ENCODE assay signal across 16 mouse cellular contexts in genomic region chr7:96545979-96546378, GRCm38 (mm10).
"Had no signal": no experiment of that assay in that cellular context is flagged by ENCODE, and none has a peak within 500 bp of the region (broad histone marks: within the 10 kb centered on the region; RNA-seq: fewer than 3 reads in every experiment).

No protein-coding gene starts in this region.

- H3K4me3 ChIP-seq: layer of hippocampus, adult 2 months; limb, embryonic 12.5 days; megakaryocyte, embryonic 14.5 days; midbrain, embryonic 15.5 days; neural tube, embryonic 13.5 days had no signal

- H3K27me3 ChIP-seq: midbrain, embryonic 15.5 days; neural tube, embryonic 13.5 days had no signal

- H3K4me2 ChIP-seq: limb, embryonic 12.5 days; midbrain, embryonic 11.5 days; midbrain, embryonic 15.5 days; neural tube, embryonic 13.5 days had no signal

- H3K36me3 ChIP-seq: neural tube, embryonic 13.5 days had no signal

- H3K27ac ChIP-seq: layer of hippocampus, adult 2 months; limb, embryonic 12.5 days; liver, embryonic 14.5 days; macrophage; midbrain, embryonic 15.5 days; neural tube, embryonic 13.5 days had no signal

- H3K9me3 ChIP-seq: limb, embryonic 12.5 days; megakaryocyte, embryonic 14.5 days; midbrain, embryonic 15.5 days; neural tube, embryonic 13.5 days had no signal

- ATAC-seq: hindbrain, embryonic 16.5 days; inflammation-experienced regulatory T-cells, adult 6 months; midbrain, embryonic 15.5 days had no signal

- H3K4me1 ChIP-seq: megakaryocyte, embryonic 14.5 days; midbrain, embryonic 15.5 days had no signal

- DNase-seq: kidney, adult 8-10 months; kidney, postnatal 4 days; liver; right cerebral cortex, postnatal 14 days; thymus, adult 18-20 months; thymus, postnatal 14 days had no signal

- H3K9ac ChIP-seq: limb, embryonic 12.5 days; liver, embryonic 14.5 days; midbrain, embryonic 15.5 days; neural tube, embryonic 13.5 days had no signal
